In genomic region chr9:70506186-70506585, GRCm38 (mm10) we compare ENCODE assay signal across 26 mouse cellular contexts. TPM values are rescaled to one million over a fixed set of nuclear protein-coding genes. Genes with fewer than 3 reads are reported as not detected.
DNase-seq lines count a peak whose midpoint lies in the region; ATAC-seq lines count a peak whose summit lies in the region.
"Had no signal": no experiment of that assay in that cellular context is flagged by ENCODE, and none has a peak within 500 bp of the region (broad histone marks: within the 10 kb centered on the region; RNA-seq: fewer than 3 reads in every experiment).

No protein-coding gene starts in this region.

- 0 out of 2 replicates have a peak, but pooled peaks cover 6% of the 10 kb centered on the region for H3K4me1 ChIP-seq in heart, embryonic 10.5 days

- ATAC-seq in megakaryocyte, adult 5-6 weeks (ENCODE audit: poor library complexity, severe bottlenecking) = peak; percentile 45
- ATAC-seq in megakaryocyte-erythroid progenitor cell, adult 5-6 weeks (replicated peaks; ENCODE audit: low FRiP score, low TSS enrichment, poor library complexity, severe bottlenecking) = no peak
- no peak for ATAC-seq in activated CD4-positive, CD25-positive, alpha-beta regulatory T cell, adult 4 months
- ATAC-seq: forebrain, embryonic 14.5 days; hindbrain, postnatal 0 days; intestine, postnatal 0 days; midbrain, embryonic 15.5 days had no signal

- peak; percentile 21 for DNase-seq in heart, adult 11 months
- DNase-seq in heart, embryonic 10.5 days (ENCODE audit: low spot score) = no peak
- DNase-seq in B cell, adult 2 months = peak; percentile 28 to 40
- peak; percentile 29 for DNase-seq in thymus, postnatal 25 days
- DNase-seq: adrenal gland, postnatal 36 days; cerebellum, adult 9-10 months; gastrocnemius, postnatal 10 days; heart, adult 18-20 months; heart, postnatal 14 days; layer of hippocampus, adult 9-11 months; left cerebral cortex, postnatal 4 days; lung, embryonic 14.5 days; lung, postnatal 36 days; right cerebral cortex, adult 18-20 months had no signal

- no peaks in the 10 kb centered on the region for H3K36me3 ChIP-seq in heart, embryonic 10.5 days
- H3K36me3 ChIP-seq: limb, embryonic 15.5 days; midbrain, embryonic 15.5 days; neural tube, embryonic 13.5 days had no signal

- no peak overlapping the region for H3K4me3 ChIP-seq in heart, embryonic 10.5 days
- H3K4me3 ChIP-seq: heart, embryonic 13.5 days; left cerebral cortex, adult 2 months; limb, embryonic 15.5 days; midbrain, embryonic 15.5 days; neural tube, embryonic 13.5 days had no signal

- 70% methylated on average over 2 of the region's 2 CpGs for WGBS in heart, embryonic 10.5 days

- no peak overlapping the region for H3K27ac ChIP-seq in heart, embryonic 10.5 days
- H3K27ac ChIP-seq: heart, embryonic 13.5 days; hindbrain, postnatal 0 days; left cerebral cortex, adult 2 months; limb, embryonic 15.5 days; liver, embryonic 14.5 days; midbrain, embryonic 15.5 days; neural tube, embryonic 13.5 days had no signal

- H3K9me3 ChIP-seq in heart, embryonic 10.5 days = no peaks in the 10 kb centered on the region
- H3K9me3 ChIP-seq: heart, embryonic 13.5 days; limb, embryonic 15.5 days; midbrain, embryonic 15.5 days; neural tube, embryonic 13.5 days had no signal

- no peaks in the 10 kb centered on the region for H3K27me3 ChIP-seq in heart, embryonic 10.5 days (ENCODE audit: insufficient read depth, poor library complexity, severe bottlenecking)
- H3K27me3 ChIP-seq: limb, embryonic 15.5 days; midbrain, embryonic 15.5 days; neural tube, embryonic 13.5 days had no signal

RNA-seq across cellular contexts. Expression of gene Rnf111, which starts 2.7 kb away (rescaled TPM):
- polyA plus RNA-seq in heart, embryonic 10.5 days (2016; fragmentation: Nextera tagmentation; extraction: Ambion mirVana) = 25.5 and 31.7 TPM in 2 replicates
- total RNA-seq in megakaryocyte, adult 5-6 weeks (2015) = 57.0 and 67.6 TPM in 2 replicates
- total RNA-seq in megakaryocyte, adult 5-6 weeks (2017) = 36.8 and 47.0 TPM in 2 replicates
- 42.6 and 43.9 TPM in 2 replicates for total RNA-seq in megakaryocyte-erythroid progenitor cell, adult 5-6 weeks (2014; fragmentation: Nextera tagmentation)
- 17.6 and 26.4 TPM in 2 replicates for total RNA-seq in megakaryocyte-erythroid progenitor cell, adult 5-6 weeks (2017)
- 10 to 100 TPM; 24.5 to 26.4 TPM for polyA plus RNA-seq in activated CD4-positive, CD25-positive, alpha-beta regulatory T cell, adult 4 months (2017; shearing (Covaris generic))

RNA-seq across cellular contexts. Expression of gene Sltm, which starts 36.4 kb away (rescaled TPM):
- 37.5 and 55.3 TPM in 2 replicates for polyA plus RNA-seq in heart, embryonic 10.5 days (2016; fragmentation: Nextera tagmentation; extraction: Ambion mirVana)
- 60.4 and 61.9 TPM in 2 replicates for total RNA-seq in megakaryocyte, adult 5-6 weeks (2015)
- 69.7 and 73.8 TPM in 2 replicates for total RNA-seq in megakaryocyte, adult 5-6 weeks (2017)
- total RNA-seq in megakaryocyte-erythroid progenitor cell, adult 5-6 weeks (2014; fragmentation: Nextera tagmentation) = 95.7 and 102 TPM in 2 replicates
- total RNA-seq in megakaryocyte-erythroid progenitor cell, adult 5-6 weeks (2017) = 122 and 145 TPM in 2 replicates
- 10 to 100 TPM; 57.6 to 83.6 TPM for polyA plus RNA-seq in activated CD4-positive, CD25-positive, alpha-beta regulatory T cell, adult 4 months (2017; shearing (Covaris generic))
